Mouse (Mus musculus) lung, postnatal 0 days (tissue): ENCODE measurements around the gene Cgnl1. TPM values are rescaled to one million over a fixed set of nuclear protein-coding genes. Genes with fewer than 3 reads are reported as not detected.

ENCODE experiments used
- ATAC-seq: fragments of 200-750 bp; cut with Nextera tagmentation; 2 replicates; pipeline ENCODE4 v1.8.0; 2017; ENCODE audit warnings: moderate library complexity
- DNase-seq: peaks from one replicate; pipeline ENCODE4 v3.0.0-alpha.2; 2016; ENCODE audit warnings: low spot score
- H3K27ac ChIP-seq: fragments of 300-500 bp; sonication (generic); 2 replicates; pipeline ENCODE4 v1.5.1; 2014; ENCODE audit warnings: antibody characterized with exemption, mild to moderate bottlenecking, low read length, mixed read lengths
- H3K27me3 ChIP-seq: fragments of 300-500 bp; sonication (generic); replicated peaks from 2 replicates; pipeline ENCODE4 v1.6.1; 2014; ENCODE audit warnings: low read length, mixed read lengths; ENCODE audit not compliant: insufficient read depth
- H3K36me3 ChIP-seq: fragments of 300-500 bp; sonication (generic); 2 replicates; pipeline ENCODE4 v1.6.1; 2014; ENCODE audit warnings: low read length, mixed read lengths; ENCODE audit not compliant: insufficient read depth
- H3K4me1 ChIP-seq: fragments of 300-500 bp; sonication (generic); 2 replicates; pipeline ENCODE4 v1.6.1; 2014; ENCODE audit warnings: antibody characterized with exemption, low read depth, low read length, mixed read lengths; ENCODE audit not compliant: insufficient read depth
- H3K4me2 ChIP-seq: fragments of 300-500 bp; sonication (generic); replicated peaks from 2 replicates; pipeline ENCODE4 v1.6.1; 2014; ENCODE audit warnings: low read depth, mild to moderate bottlenecking, low read length, moderate library complexity, mixed read lengths
- H3K4me3 ChIP-seq: fragments of 300-500 bp; sonication (generic); 2 replicates; pipeline ENCODE4 v1.5.1; 2014; ENCODE audit warnings: low read depth, low read length
- H3K9ac ChIP-seq: fragments of 300-500 bp; sonication (generic); replicated peaks from 2 replicates; pipeline ENCODE4 v1.6.1; 2014; ENCODE audit warnings: low read depth, mild to moderate bottlenecking
- H3K9me3 ChIP-seq: fragments of 300-500 bp; sonication (generic); 2 replicates; pipeline ENCODE4 v1.6.1; 2016; ENCODE audit warnings: low read length, mixed read lengths
- CTCF ChIP-seq: IDR thresholded peaks from 2 replicates; pipeline ENCODE4 v1.5.1; 2016; ENCODE audit warnings: antibody characterized with exemption, mild to moderate bottlenecking
- EP300 ChIP-seq: IDR thresholded peaks from 2 replicates; pipeline ENCODE4 v1.6.1; 2016; ENCODE audit warnings: antibody characterized with exemption, mild to moderate bottlenecking, control low read depth
- WGBS: fragments of 180-500 bp; shearing (Covaris S2); extraction: QIAGEN DNeasy Blood & Tissue Kit; methylation state at CpG from one replicate; pipeline ENCODE4 v1.1.7; 2014; 5-methylcytosine and 5-hydroxymethylcytosine counted together
- polyA plus RNA-seq: library from polyadenylated mRNA; unstranded; fragments of >200 nt; fragmentation: Nextera tagmentation; extraction: Ambion mirVana; gene quantifications from 2 replicates; pipeline ENCODE4 v1.2.1, GENCODE M21; 2015

Cgnl1 gene
- polyA plus RNA-seq, 1 experiment from 2014 or later, result 26.1 TPM

- Histone ChIP-seq H3K4me3 (peak within 1 kb of the TSS; percentile 54), H3K4me2 (peak within 1 kb of the TSS; percentile 65), H3K4me1 (peaks cover 8% of the 10 kb centered on the region; the same call in 1 of the 2 replicates), H3K9me3 (no peaks in the 10 kb centered on the region), H3K9ac (peak within 1 kb of the TSS; percentile 48), H3K27ac (peak within 1 kb of the TSS; percentile 51; the same call in 1 of the 2 replicates), H3K36me3 (no peaks in the 10 kb centered on the region), H3K27me3 (no peaks in the 10 kb centered on the region)
- DNase-seq (peak; percentile 92), ATAC-seq (peak; percentile 97)
- no peak for TF ChIP-seq EP300
- no peak for TF ChIP-seq CTCF
- WGBS, result 2% methylated on average over 28 of the region's 29 CpGs
Measured at GRCm38 (mm10) chr9:71591938-71592548, 179.4 kb downstream of the Cgnl1 start, which contains the start of gene Myzap. Myzap (minus strand) TSS chr9:71592360.

GRCm38 (mm10) chr9:71591106-71591505 lies 180.3 kb downstream of the Cgnl1 start:
- Histone ChIP-seq H3K9me3 (no peaks in the 10 kb centered on the region), H3K4me1 (peaks cover 8% of the 10 kb centered on the region; the same call in 1 of the 2 replicates), H3K4me3 (peak overlapping the region; percentile 54), H3K9ac (peak overlapping the region; percentile 16; the same call in 1 of the 2 replicates), H3K36me3 (no peaks in the 10 kb centered on the region), H3K27ac (peak overlapping the region; percentile 32; the same call in 1 of the 2 replicates), H3K4me2 (peak overlapping the region; percentile 65), H3K27me3 (no peaks in the 10 kb centered on the region)
- ATAC-seq (no peak), DNase-seq (no peak)
- TF ChIP-seq CTCF, result no peak
- TF ChIP-seq EP300, result 0 out of 2 replicates have a peak, but pooled peaks have one; percentile 12
- 11% methylated on average over 5 of the region's 5 CpGs for WGBS

DNA sequence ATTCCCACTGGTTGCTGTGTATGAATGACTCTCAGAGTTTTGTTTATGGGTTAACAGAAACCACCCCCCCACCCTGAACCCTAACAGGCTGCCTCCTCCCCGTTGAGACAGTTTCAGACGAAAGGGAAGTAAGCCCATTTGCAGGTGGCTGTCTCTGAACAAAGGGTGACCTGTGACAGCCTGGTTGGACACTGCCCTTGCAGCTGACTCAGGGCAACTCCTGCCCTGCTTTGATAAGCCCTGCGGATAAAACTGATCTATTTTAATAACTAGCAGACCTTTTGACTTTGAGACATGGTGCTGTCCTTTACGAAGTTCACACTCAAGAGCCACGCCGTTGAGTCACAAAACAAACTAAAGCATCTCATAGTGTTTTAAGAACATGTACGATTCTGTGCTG lies 181.6 kb downstream of the Cgnl1 start:
- Histone ChIP-seq H3K4me1 (peaks cover 8% of the 10 kb centered on the region; the same call in 1 of the 2 replicates), H3K4me3 (peak overlapping the region; percentile 54)

GRCm38 (mm10) chr9:71588930-71589592 lies 182.3 kb downstream of the Cgnl1 start:
- H3K9me3 ChIP-seq, result no peaks in the 10 kb centered on the region
- peak overlapping the region; percentile 54; the same call in 1 of the 2 replicates for H3K4me3 ChIP-seq
- ATAC-seq (no peak), DNase-seq (no peak)
- no peak overlapping the region for H3K9ac ChIP-seq
- H3K4me2 ChIP-seq, result peak overlapping the region; percentile 65
- H3K27me3 ChIP-seq, result no peaks in the 10 kb centered on the region
- TF ChIP-seq EP300, result 0 out of 2 replicates have a peak, but pooled peaks have one; percentile 18
- TF ChIP-seq CTCF, result no peak
- no peaks in the 10 kb centered on the region for H3K36me3 ChIP-seq
- peaks cover 8% of the 10 kb centered on the region; the same call in 1 of the 2 replicates for H3K4me1 ChIP-seq
- H3K27ac ChIP-seq, result no peak overlapping the region
- WGBS, result 26% methylated on average over 2 of the region's 2 CpGs

More for the DNA sequence above, 181.6 kb downstream of the Cgnl1 start:
- peak overlapping the region; percentile 26; the same call in 1 of the 2 replicates for H3K27ac ChIP-seq
- no peak for ATAC-seq
- H3K4me2 ChIP-seq, result peak overlapping the region; percentile 65
- no peak for TF ChIP-seq CTCF
- TF ChIP-seq EP300, result no peak
- no peak for DNase-seq
- no peaks in the 10 kb centered on the region for H3K27me3 ChIP-seq
- no peaks in the 10 kb centered on the region for H3K9me3 ChIP-seq
- no peaks in the 10 kb centered on the region for H3K36me3 ChIP-seq
- WGBS, result 30% methylated on average over 7 of the region's 7 CpGs
- peak overlapping the region; percentile 23; the same call in 1 of the 2 replicates for H3K9ac ChIP-seq

DNA sequence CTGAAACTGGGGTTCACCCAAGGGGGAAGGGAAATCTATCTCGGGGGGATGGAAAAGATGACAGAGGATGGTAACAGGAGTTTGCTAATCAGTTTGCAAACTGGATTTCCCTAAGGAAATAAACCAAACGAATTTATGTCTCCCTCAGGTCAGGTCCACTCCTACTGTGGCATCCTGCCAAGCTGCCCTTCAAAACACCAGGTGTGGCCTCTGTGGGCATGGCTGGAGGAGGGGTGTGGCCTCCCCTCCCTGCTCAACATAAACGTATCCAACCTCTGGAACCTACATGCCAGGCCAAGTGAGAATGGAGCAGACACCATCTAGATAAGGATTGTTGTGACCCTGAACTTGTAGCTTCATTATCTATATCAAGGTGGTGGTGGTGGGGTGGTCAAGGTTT lies 185.0 kb downstream of the Cgnl1 start:
- Histone ChIP-seq H3K27me3 (no peaks in the 10 kb centered on the region), H3K27ac (0 out of 2 replicates have a peak overlapping the region, but pooled peaks have one; percentile 6), H3K36me3 (no peaks in the 10 kb centered on the region), H3K9me3 (no peaks in the 10 kb centered on the region), H3K4me3 (no peak overlapping the region), H3K4me1 (no peaks in the 10 kb centered on the region; the same call in 1 of the 2 replicates), H3K4me2 (no peak overlapping the region), H3K9ac (no peak overlapping the region)
- TF ChIP-seq CTCF (no peak), EP300 (no peak)
- DNase-seq, result peak; percentile 70
- 33% methylated on average over 3 of the region's 3 CpGs for WGBS
- ATAC-seq, result peak; percentile 61

GRCm38 (mm10) chr9:71582771-71583170 lies 188.6 kb downstream of the Cgnl1 start:
- Histone ChIP-seq H3K9ac (no peak overlapping the region), H3K36me3 (no peaks in the 10 kb centered on the region), H3K4me2 (no peak overlapping the region), H3K27me3 (no peaks in the 10 kb centered on the region), H3K4me1 (no peaks in the 10 kb centered on the region; the same call in 1 of the 2 replicates), H3K27ac (no peak overlapping the region), H3K4me3 (no peak overlapping the region), H3K9me3 (no peaks in the 10 kb centered on the region)
- no peak for DNase-seq
- ATAC-seq, result no peak
- no peak for TF ChIP-seq CTCF
- TF ChIP-seq EP300, result no peak
- 36% methylated on average over 1 of the region's 1 CpGs for WGBS
